Comparison of ENCODE assay signal across 10 mouse cellular contexts in the genomic region with DNA sequence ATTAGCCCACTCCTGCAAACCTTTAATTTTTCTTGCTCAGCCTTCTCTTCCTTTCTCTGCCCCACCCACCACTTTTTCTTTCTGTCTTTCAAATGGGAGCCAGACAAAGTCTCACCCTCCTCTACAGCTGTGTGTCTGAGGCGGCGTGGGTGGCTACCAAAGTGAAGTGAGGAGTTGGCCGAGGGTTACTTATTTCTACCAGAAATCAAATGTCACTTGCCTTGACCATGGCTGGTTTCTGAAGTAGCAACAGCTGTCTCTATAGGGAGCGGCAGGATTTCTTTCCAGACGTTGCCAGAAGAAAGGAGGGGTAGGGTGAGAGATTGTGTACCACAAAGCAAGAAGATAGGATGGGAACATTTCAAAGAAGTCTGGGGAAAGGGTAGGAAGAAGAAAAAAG.
DNase-seq lines count a peak whose midpoint lies in the region; ATAC-seq and TF ChIP-seq lines count a peak whose summit lies in the region.
"Had no signal": no experiment of that assay in that cellular context is flagged by ENCODE, and none has a peak within 500 bp of the region (broad histone marks: within the 10 kb centered on the region; RNA-seq: fewer than 3 reads in every experiment).

No protein-coding gene starts in this region.

- no peaks in the 10 kb centered on the region for H3K4me1 ChIP-seq in heart, adult 2 months (ENCODE audit: control insufficient read depth, insufficient read depth, low read length)
- H3K4me1 ChIP-seq in heart, embryonic 12.5 days (replicated peaks) = 0 out of 2 replicates have a peak, but pooled peaks cover 3% of the 10 kb centered on the region
- H3K4me1 ChIP-seq in stomach, embryonic 15.5 days = peaks cover 3% of the 10 kb centered on the region; the same call in 1 of the 2 replicates
- H3K4me1 ChIP-seq in stomach, postnatal 0 days (replicated peaks; ENCODE audit: control insufficient read depth, insufficient read depth) = no peaks in the 10 kb centered on the region
- peaks cover 14% of the 10 kb centered on the region for H3K4me1 ChIP-seq in limb, embryonic 14.5 days (ENCODE audit: control insufficient read depth, insufficient read depth, low read length)

- no peaks in the 10 kb centered on the region for H3K36me3 ChIP-seq in heart, adult 2 months (ENCODE audit: control insufficient read depth, insufficient read depth, low read length)
- H3K36me3 ChIP-seq in heart, embryonic 12.5 days = no peaks in the 10 kb centered on the region
- no peaks in the 10 kb centered on the region for H3K36me3 ChIP-seq in stomach, embryonic 15.5 days
- no peaks in the 10 kb centered on the region for H3K36me3 ChIP-seq in stomach, postnatal 0 days (ENCODE audit: control insufficient read depth, insufficient read depth, low read length)
- H3K36me3 ChIP-seq in limb, embryonic 14.5 days (ENCODE audit: control insufficient read depth, insufficient read depth, low read length) = no peaks in the 10 kb centered on the region

- ATAC-seq in heart, embryonic 12.5 days (ENCODE audit: insufficient number of reproducible peaks, low FRiP score) = no peak
- ATAC-seq in stomach, embryonic 15.5 days (ENCODE audit: insufficient read depth, low FRiP score, low read depth) = no peak
- ATAC-seq in stomach, postnatal 0 days (ENCODE audit: low FRiP score, low TSS enrichment) = no peak
- ATAC-seq in limb, embryonic 14.5 days (ENCODE audit: low FRiP score, low read depth) = peak; percentile 24; the same call in 1 of the 2 replicates

- TF ChIP-seq CTCF in heart, adult 2 months (IDR thresholded peaks at IDR 0.05) = no peak
- TF ChIP-seq CTCF in stomach, postnatal 0 days (IDR thresholded peaks at IDR 0.05; ENCODE audit: low read depth) = no peak

- no peak for DNase-seq in heart, adult 2 months
- no peak for DNase-seq in stomach, postnatal 0 days (ENCODE audit: low spot score)
- DNase-seq in limb, embryonic 14.5 days (ENCODE audit: low spot score) = peak; percentile 24
- no peak for DNase-seq in adrenal gland, postnatal 25 days
- no peak for DNase-seq in cerebellum, adult 11 months
- no peak for DNase-seq in T-cell, adult 2 months (ENCODE audit: low spot score)
- DNase-seq: kidney, adult 9 months; lung, adult 2 months had no signal

- TF ChIP-seq EP300 in heart, adult 2 months (IDR thresholded peaks at IDR 0.05; ENCODE audit: insufficient read depth, low read depth, low read length) = no peak
- no peak for TF ChIP-seq EP300 in stomach, postnatal 0 days (optimal IDR thresholded peaks at IDR 0.05)

- 0 out of 2 replicates have a peak, but pooled peaks cover 2% of the 10 kb centered on the region for H3K27me3 ChIP-seq in heart, adult 2 months (ENCODE audit: control insufficient read depth, insufficient read depth, low read length)
- no peaks in the 10 kb centered on the region for H3K27me3 ChIP-seq in heart, embryonic 12.5 days (replicated peaks)
- H3K27me3 ChIP-seq in stomach, embryonic 15.5 days (replicated peaks) = no peaks in the 10 kb centered on the region
- H3K27me3 ChIP-seq in stomach, postnatal 0 days (ENCODE audit: control insufficient read depth, insufficient read depth, low read length) = no peaks in the 10 kb centered on the region
- H3K27me3 ChIP-seq in limb, embryonic 14.5 days (ENCODE audit: control insufficient read depth, insufficient read depth, low read length) = peaks cover 4% of the 10 kb centered on the region; the same call in 1 of the 2 replicates

- no peak overlapping the region for H3K4me2 ChIP-seq in heart, embryonic 12.5 days
- no peak overlapping the region for H3K4me2 ChIP-seq in stomach, embryonic 15.5 days
- H3K4me2 ChIP-seq in stomach, postnatal 0 days (replicated peaks; ENCODE audit: low read depth) = no peak overlapping the region
- no peak overlapping the region for H3K4me2 ChIP-seq in limb, embryonic 14.5 days (replicated peaks; ENCODE audit: low read depth, low read length, severe bottlenecking)

- no peak overlapping the region for H3K4me3 ChIP-seq in heart, adult 2 months
- H3K4me3 ChIP-seq in heart, embryonic 12.5 days = no peak overlapping the region
- H3K4me3 ChIP-seq in stomach, embryonic 15.5 days (replicated peaks) = no peak overlapping the region
- no peak overlapping the region for H3K4me3 ChIP-seq in stomach, postnatal 0 days (ENCODE audit: low read depth, low read length)
- no peak overlapping the region for H3K4me3 ChIP-seq in limb, embryonic 14.5 days (replicated peaks; ENCODE audit: low read length)

- TF ChIP-seq POLR2A in heart, adult 2 months (IDR thresholded peaks at IDR 0.05; ENCODE audit: insufficient read depth, low read depth, low read length) = no peak
- TF ChIP-seq POLR2A in limb, embryonic 14.5 days (IDR thresholded peaks at IDR 0.05; ENCODE audit: borderline replicate concordance, extremely low read depth, insufficient read depth, insufficient read length) = no peak

- peak overlapping the region; percentile 23; the same call in 1 of the 2 replicates for H3K27ac ChIP-seq in heart, adult 2 months
- no peak overlapping the region for H3K27ac ChIP-seq in heart, embryonic 12.5 days (ENCODE audit: poor library complexity, severe bottlenecking)
- H3K27ac ChIP-seq in stomach, embryonic 15.5 days = peak overlapping the region; percentile 4; the same call in 1 of the 2 replicates
- no peak overlapping the region; the same call in 1 of the 2 replicates for H3K27ac ChIP-seq in stomach, postnatal 0 days (replicated peaks)
- no peak overlapping the region for H3K27ac ChIP-seq in limb, embryonic 14.5 days (replicated peaks; ENCODE audit: low read depth, low read length)

- H3K9me3 ChIP-seq in heart, embryonic 12.5 days (replicated peaks) = no peaks in the 10 kb centered on the region
- no peaks in the 10 kb centered on the region for H3K9me3 ChIP-seq in stomach, embryonic 15.5 days
- H3K9me3 ChIP-seq in stomach, postnatal 0 days (ENCODE audit: control insufficient read depth, low read length) = no peaks in the 10 kb centered on the region
- no peaks in the 10 kb centered on the region for H3K9me3 ChIP-seq in limb, embryonic 14.5 days (ENCODE audit: control insufficient read depth, low read length)

- H3K9ac ChIP-seq in heart, adult 2 months (ENCODE audit: low read depth, low read length) = no peak overlapping the region
- H3K9ac ChIP-seq in heart, embryonic 12.5 days = no peak overlapping the region
- H3K9ac ChIP-seq in stomach, embryonic 15.5 days = no peak overlapping the region
- H3K9ac ChIP-seq in stomach, postnatal 0 days (ENCODE audit: low read length) = no peak overlapping the region
- no peak overlapping the region for H3K9ac ChIP-seq in limb, embryonic 14.5 days (ENCODE audit: low read depth, low read length, severe bottlenecking)

- 62% methylated on average over 5 of the region's 5 CpGs for WGBS in heart, adult 2 months
- 48% methylated on average over 5 of the region's 5 CpGs for WGBS in heart, embryonic 12.5 days
- WGBS in stomach, embryonic 15.5 days = 47% methylated on average over 5 of the region's 5 CpGs
- WGBS in stomach, postnatal 0 days = 36% methylated on average over 5 of the region's 5 CpGs
- 61% methylated on average over 5 of the region's 5 CpGs for WGBS in limb, embryonic 14.5 days

- intact Hi-C loops in heart, adult 2 months (cut with DNase I) = no loop called here

- 0 out of 2 replicates have a peak, but pooled peaks cover 2% of the 10 kb centered on the region for H3K79me2 ChIP-seq in heart, adult 2 months (replicated peaks; ENCODE audit: control insufficient read depth, insufficient read depth, low read length)

Comparison
In these comparisons a context has a peak if more than half of its experiments do, and no peak if none do; other contexts are left out.
1. H3K27ac ChIP-seq: peak in heart, adult 2 months (single experiment) and stomach, embryonic 15.5 days (single experiment); none in heart, embryonic 12.5 days (single experiment), stomach, postnatal 0 days (single experiment) and limb, embryonic 14.5 days (single experiment).